Comparison of ENCODE assay signal across 13 mouse cellular contexts in genomic region chr16:91110999-91111535, GRCm38 (mm10). TPM values are rescaled to one million over a fixed set of nuclear protein-coding genes. Genes with fewer than 3 reads are reported as not detected.
A peak's percentile ranks its signal among the peaks of the same experiment; 100 is the strongest.
DNase-seq lines count a peak whose midpoint lies in the region; ATAC-seq lines count a peak whose summit lies in the region.
"Had no signal": no experiment of that assay in that cellular context is flagged by ENCODE, and none has a peak within 500 bp of the region (broad histone marks: within the 10 kb centered on the region; RNA-seq: fewer than 3 reads in every experiment).

No protein-coding gene starts in this region.

- peaks cover 7% of the 10 kb centered on the region; the same call in 1 of the 2 replicates for H3K4me1 ChIP-seq in hindbrain, embryonic 10.5 days (replicated peaks)
- no peaks in the 10 kb centered on the region for H3K4me1 ChIP-seq in hindbrain, embryonic 12.5 days
- H3K4me1 ChIP-seq in embryonic facial prominence, embryonic 13.5 days = peaks cover 3% of the 10 kb centered on the region; the same call in 1 of the 2 replicates
- no peaks in the 10 kb centered on the region for H3K4me1 ChIP-seq in stomach, embryonic 16.5 days (ENCODE audit: control insufficient read depth, insufficient read depth, low read length)

- no peaks in the 10 kb centered on the region for H3K36me3 ChIP-seq in hindbrain, embryonic 10.5 days
- no peaks in the 10 kb centered on the region for H3K36me3 ChIP-seq in hindbrain, embryonic 12.5 days
- H3K36me3 ChIP-seq in embryonic facial prominence, embryonic 13.5 days = no peaks in the 10 kb centered on the region
- no peaks in the 10 kb centered on the region for H3K36me3 ChIP-seq in stomach, embryonic 16.5 days (ENCODE audit: control insufficient read depth, insufficient read depth, low read length)

- H3K4me3 ChIP-seq in hindbrain, embryonic 10.5 days = no peak overlapping the region
- no peak overlapping the region for H3K4me3 ChIP-seq in hindbrain, embryonic 12.5 days
- no peak overlapping the region for H3K4me3 ChIP-seq in embryonic facial prominence, embryonic 13.5 days
- no peak overlapping the region for H3K4me3 ChIP-seq in stomach, embryonic 16.5 days (replicated peaks; ENCODE audit: low read length)

- H3K9me3 ChIP-seq in hindbrain, embryonic 10.5 days = no peaks in the 10 kb centered on the region
- H3K9me3 ChIP-seq in hindbrain, embryonic 12.5 days (replicated peaks) = peaks cover 7% of the 10 kb centered on the region; the same call in 1 of the 2 replicates
- H3K9me3 ChIP-seq in embryonic facial prominence, embryonic 13.5 days = no peaks in the 10 kb centered on the region
- no peaks in the 10 kb centered on the region for H3K9me3 ChIP-seq in stomach, embryonic 16.5 days (replicated peaks; ENCODE audit: control insufficient read depth, low read length)

- H3K4me2 ChIP-seq in hindbrain, embryonic 12.5 days (replicated peaks) = no peak overlapping the region
- H3K4me2 ChIP-seq in embryonic facial prominence, embryonic 13.5 days = peak overlapping the region; percentile 39
- peak overlapping the region; percentile 14; the same call in 1 of the 2 replicates for H3K4me2 ChIP-seq in stomach, embryonic 16.5 days (ENCODE audit: low read depth, low read length)

- WGBS in hindbrain, embryonic 10.5 days = 61% methylated on average over 11 of the region's 11 CpGs
- WGBS in hindbrain, embryonic 12.5 days = 57% methylated on average over 11 of the region's 11 CpGs
- WGBS in embryonic facial prominence, embryonic 13.5 days = 34% methylated on average over 11 of the region's 11 CpGs
- WGBS in stomach, embryonic 16.5 days = 42% methylated on average over 11 of the region's 11 CpGs

- ATAC-seq in hindbrain, embryonic 12.5 days (ENCODE audit: low FRiP score) = no peak
- no peak for ATAC-seq in embryonic facial prominence, embryonic 13.5 days (ENCODE audit: insufficient number of reproducible peaks, insufficient read depth, low FRiP score, low TSS enrichment, low read depth)
- no peak for ATAC-seq in stomach, embryonic 16.5 days (ENCODE audit: insufficient read depth, low FRiP score)
- no peak for ATAC-seq in inflammation-experienced regulatory T-cells, adult 6 months
- ATAC-seq: midbrain, embryonic 16.5 days; Patski had no signal

- H3K27ac ChIP-seq in hindbrain, embryonic 10.5 days = no peak overlapping the region
- no peak overlapping the region for H3K27ac ChIP-seq in hindbrain, embryonic 12.5 days
- no peak overlapping the region; the same call in 1 of the 2 replicates for H3K27ac ChIP-seq in embryonic facial prominence, embryonic 13.5 days
- no peak overlapping the region for H3K27ac ChIP-seq in stomach, embryonic 16.5 days (ENCODE audit: low read length)
- H3K27ac ChIP-seq: macrophage had no signal

- H3K9ac ChIP-seq in hindbrain, embryonic 12.5 days = no peak overlapping the region
- H3K9ac ChIP-seq in embryonic facial prominence, embryonic 13.5 days = no peak overlapping the region
- H3K9ac ChIP-seq in stomach, embryonic 16.5 days (ENCODE audit: low read length) = no peak overlapping the region

- peak; percentile 12 for DNase-seq in hindbrain, embryonic 10.5 days (ENCODE audit: low spot score)
- DNase-seq in ovary, postnatal 14 days (ENCODE audit: low spot score) = peak; percentile 2
- DNase-seq in ovary, postnatal 10 days (ENCODE audit: low spot score) = no peak
- no peak for DNase-seq in frontal cortex, postnatal 14 days (ENCODE audit: low spot score in 2 of 2)
- DNase-seq: adrenal gland, postnatal 14 days had no signal

- peaks cover 16% of the 10 kb centered on the region for H3K27me3 ChIP-seq in hindbrain, embryonic 10.5 days (ENCODE audit: insufficient read depth, poor library complexity, severe bottlenecking)
- H3K27me3 ChIP-seq in hindbrain, embryonic 12.5 days = peaks cover 21% of the 10 kb centered on the region
- 0 out of 2 replicates have a peak, but pooled peaks cover 3% of the 10 kb centered on the region for H3K27me3 ChIP-seq in embryonic facial prominence, embryonic 13.5 days
- H3K27me3 ChIP-seq in stomach, embryonic 16.5 days (ENCODE audit: control insufficient read depth, insufficient read depth, low read length) = no peaks in the 10 kb centered on the region

RNA-seq across cellular contexts. Expression of gene 4932438H23Rik, which starts 16.1 kb away (rescaled TPM):
- polyA plus RNA-seq in hindbrain, embryonic 10.5 days (2016; fragmentation: Nextera tagmentation; extraction: Ambion mirVana) = 0.11 and 0.27 TPM in 2 replicates
- 0.16 and 1.1 TPM in 2 replicates for polyA plus RNA-seq in hindbrain, embryonic 12.5 days (2016; fragmentation: Nextera tagmentation; extraction: Ambion mirVana)
- 0.17 TPM in 1 of 2 replicates, not detected in the other for polyA plus RNA-seq in embryonic facial prominence, embryonic 13.5 days (2015; fragmentation: Nextera tagmentation; extraction: Ambion mirVana)
- polyA plus RNA-seq in stomach, embryonic 16.5 days (2015; fragmentation: Nextera tagmentation; extraction: Ambion mirVana) = 0.13 and 0.27 TPM in 2 replicates
- 1 to 10 TPM in 1 of 3 experiments, under 1 TPM in 2; 0.26 to 1.1 (median 0.36) TPM for polyA plus RNA-seq in inflammation-experienced regulatory T-cells, adult 6 months (2017; shearing (Covaris generic))
- polyA plus RNA-seq: liver, embryonic 16.5 days; Patski had no signal

Comparison
In these comparisons a context has a peak if more than half of its experiments do, and no peak if none do; other contexts are left out.
1. DNase-seq: peak in hindbrain, embryonic 10.5 days (single experiment) and ovary, postnatal 14 days (single experiment); none in ovary, postnatal 10 days (single experiment) and frontal cortex, postnatal 14 days (0 of 2).